Mouse (Mus musculus) megakaryocyte, embryonic 14.5 days (primary cell): ENCODE measurements around the gene 2310061I04Rik. TPM values are rescaled to one million over a fixed set of nuclear protein-coding genes. Genes with fewer than 3 reads are reported as not detected.

ENCODE experiments used
- H3K27me3 ChIP-seq: replicated peaks from 2 replicates; pipeline ENCODE3; 2012; ENCODE audit warnings: inconsistent platforms
- H3K36me3 ChIP-seq: replicated peaks from 2 replicates; pipeline ENCODE3; 2012; ENCODE audit warnings: low read length, inconsistent platforms, mixed read lengths
- H3K4me1 ChIP-seq: 2 replicates; pipeline ENCODE4 v1.6.1; 2012; ENCODE audit warnings: inconsistent platforms
- H3K4me3 ChIP-seq: replicated peaks from 2 replicates; pipeline ENCODE3; 2012; ENCODE audit warnings: moderate library complexity, mild to moderate bottlenecking, inconsistent platforms
- H3K9me3 ChIP-seq: 2 replicates; pipeline ENCODE4 v1.6.1; 2012; ENCODE audit warnings: inconsistent platforms
- FLI1 ChIP-seq: IDR thresholded peaks from 2 replicates; pipeline ENCODE4 v1.6.1; 2012; ENCODE audit warnings: low read length, inconsistent platforms, mixed read lengths
- GATA1 ChIP-seq: IDR thresholded peaks from 3 replicates; pipeline ENCODE4 v1.6.1; 2012; ENCODE audit warnings: mixed read lengths, low read length, inconsistent platforms, borderline replicate concordance
- polyA plus RNA-seq: library from polyadenylated mRNA; stranded (reverse); fragments of >175 nt; gene quantifications from 2 replicates; pipeline ENCODE4 v1.2.3, GENCODE M21; 2012; ENCODE audit warnings: low replicate concordance; ENCODE audit not compliant: insufficient read depth

The 2310061I04Rik gene
- polyA plus RNA-seq, 1 experiment = 101 TPM

- Histone ChIP-seq H3K4me1 (peaks cover 76% of the 10 kb centered on the region), H3K4me3 (peak within 1 kb of the TSS; percentile 96), H3K27me3 (peaks cover 19% of the 10 kb centered on the region), H3K9me3 (no peaks in the 10 kb centered on the region), H3K36me3 (peaks cover 31% of the 10 kb centered on the region)
- TF ChIP-seq FLI1 = no peak
- no peak for TF ChIP-seq GATA1
Measured at GRCm38 (mm10) chr17:35861198-35861857, 35.9 kb downstream of the 2310061I04Rik start, which contains the start of gene Nrm. Nrm (plus strand) TSS chr17:35861318.

GRCm38 (mm10) chr17:35860831-35861197 lies 36.4 kb downstream of the 2310061I04Rik start:
- H3K36me3 ChIP-seq = peaks cover 35% of the 10 kb centered on the region
- H3K27me3 ChIP-seq = peaks cover 19% of the 10 kb centered on the region
- H3K4me3 ChIP-seq = peak overlapping the region; percentile 96
- peaks cover 75% of the 10 kb centered on the region for H3K4me1 ChIP-seq
- no peak for TF ChIP-seq FLI1
- TF ChIP-seq GATA1 = no peak
- no peaks in the 10 kb centered on the region for H3K9me3 ChIP-seq

- Histone ChIP-seq H3K4me1 (peaks cover 72% of the 10 kb centered on the region), H3K36me3 (peaks cover 40% of the 10 kb centered on the region)
Measured at GRCm38 (mm10) chr17:35859835-35860234, 37.4 kb downstream of the 2310061I04Rik start.

GRCm38 (mm10) chr17:35859371-35859770 lies 37.9 kb downstream of the 2310061I04Rik start:
- peaks cover 72% of the 10 kb centered on the region for H3K4me1 ChIP-seq
- TF ChIP-seq GATA1 (no peak), FLI1 (no peak)

More at GRCm38 (mm10) chr17:35859835-35860234, 37.4 kb downstream of the 2310061I04Rik start:
- Histone ChIP-seq H3K27me3 (peaks cover 19% of the 10 kb centered on the region), H3K9me3 (no peaks in the 10 kb centered on the region), H3K4me3 (no peak overlapping the region)
- TF ChIP-seq FLI1 = no peak
- TF ChIP-seq GATA1 = no peak

GRCm38 (mm10) chr17:35850974-35851373 lies 46.3 kb downstream of the 2310061I04Rik start:
- Histone ChIP-seq H3K36me3 (peaks cover 89% of the 10 kb centered on the region), H3K4me3 (no peak overlapping the region), H3K9me3 (no peaks in the 10 kb centered on the region), H3K4me1 (peaks cover 48% of the 10 kb centered on the region), H3K27me3 (no peaks in the 10 kb centered on the region)
- TF ChIP-seq GATA1 (no peak), FLI1 (no peak)

More at GRCm38 (mm10) chr17:35859371-35859770, 37.9 kb downstream of the 2310061I04Rik start:
- Histone ChIP-seq H3K9me3 (no peaks in the 10 kb centered on the region), H3K4me3 (no peak overlapping the region), H3K27me3 (peaks cover 15% of the 10 kb centered on the region), H3K36me3 (peaks cover 45% of the 10 kb centered on the region)

GRCm38 (mm10) chr17:35848112-35848511 lies 49.1 kb downstream of the 2310061I04Rik start:
- no peaks in the 10 kb centered on the region for H3K27me3 ChIP-seq
- peaks cover 34% of the 10 kb centered on the region for H3K4me1 ChIP-seq
- peaks cover 85% of the 10 kb centered on the region for H3K36me3 ChIP-seq
- H3K4me3 ChIP-seq = no peak overlapping the region
- TF ChIP-seq FLI1 (no peak), GATA1 (no peak)
- H3K9me3 ChIP-seq = no peaks in the 10 kb centered on the region

GRCm38 (mm10) chr17:35843514-35843913 lies 53.7 kb downstream of the 2310061I04Rik start:
- Histone ChIP-seq H3K36me3 (peaks cover 41% of the 10 kb centered on the region), H3K27me3 (no peaks in the 10 kb centered on the region), H3K4me1 (peaks cover 45% of the 10 kb centered on the region), H3K9me3 (no peaks in the 10 kb centered on the region), H3K4me3 (no peak overlapping the region)
- TF ChIP-seq GATA1 (no peak), FLI1 (no peak)

Other genes with a start within 250 kb of the 2310061I04Rik start
- 42.1 and 49.7 TPM in 2 replicates for gene Vars2, start 229.8 kb downstream of the 2310061I04Rik start, polyA plus RNA-seq
- gene Gtf2h4, start 223.7 kb downstream of the 2310061I04Rik start, polyA plus RNA-seq = 7.8 and 10.8 TPM in 2 replicates
- gene Ddr1, start 192.8 kb downstream of the 2310061I04Rik start, polyA plus RNA-seq = not detected in 2 replicates
- gene Ier3, start 75.7 kb downstream of the 2310061I04Rik start, polyA plus RNA-seq = 62.2 and 65.8 TPM in 2 replicates
- gene Flot1, start 74.2 kb downstream of the 2310061I04Rik start, polyA plus RNA-seq = 43.6 and 163 TPM in 2 replicates
- gene Tubb5, start 59.1 kb downstream of the 2310061I04Rik start, polyA plus RNA-seq = 96.5 and 217 TPM in 2 replicates
- 1.2 and 2.3 TPM in 2 replicates for gene Mdc1, start 55.9 kb downstream of the 2310061I04Rik start, polyA plus RNA-seq
- 5.6 TPM in 1 of 2 replicates, not detected in the other for gene Nrm, start 36.1 kb downstream of the 2310061I04Rik start, polyA plus RNA-seq
- gene Ppp1r18, start 31.8 kb downstream of the 2310061I04Rik start, polyA plus RNA-seq = 153 and 168 TPM in 2 replicates
- gene Dhx16, start 17.6 kb downstream of the 2310061I04Rik start, polyA plus RNA-seq = 23.2 and 32.1 TPM in 2 replicates
- 15.4 and 23.3 TPM in 2 replicates for gene Atat1, start 12.6 kb upstream of the 2310061I04Rik start, polyA plus RNA-seq
- 5.7 TPM in 1 of 2 replicates, not detected in the other for gene Mrps18b, start 19.0 kb upstream of the 2310061I04Rik start, polyA plus RNA-seq
- 28.5 and 36.4 TPM in 2 replicates for gene Ppp1r10, start 19.0 kb upstream of the 2310061I04Rik start, polyA plus RNA-seq
- 86.0 and 161 TPM in 2 replicates for gene Abcf1, start 72.3 kb upstream of the 2310061I04Rik start, polyA plus RNA-seq
- 63.9 and 75.7 TPM in 2 replicates for gene Gnl1, start 82.4 kb upstream of the 2310061I04Rik start, polyA plus RNA-seq
- 11.4 and 13.7 TPM in 2 replicates for gene Prr3, start 82.8 kb upstream of the 2310061I04Rik start, polyA plus RNA-seq
- gene H2-T24, start 123.1 kb upstream of the 2310061I04Rik start, polyA plus RNA-seq = 3.9 TPM in 1 of 2 replicates, not detected in the other
- 13.8 and 44.0 TPM in 2 replicates for gene H2-T23, start 135.4 kb upstream of the 2310061I04Rik start, polyA plus RNA-seq
- gene H2-T22, start 145.3 kb upstream of the 2310061I04Rik start, polyA plus RNA-seq = 6.2 TPM in 1 of 2 replicates, not detected in the other
- 0.25 TPM in 1 of 2 replicates, not detected in the other for gene Gm6034, start 145.5 kb upstream of the 2310061I04Rik start, polyA plus RNA-seq
- 20.5 TPM in 1 of 2 replicates, not detected in the other for gene Gm11127, start 160.9 kb upstream of the 2310061I04Rik start, polyA plus RNA-seq
- gene Gm19684, start 224.2 kb upstream of the 2310061I04Rik start, polyA plus RNA-seq = 0.29 TPM in 1 of 2 replicates, not detected in the other
- 0.46 TPM in 1 of 2 replicates, not detected in the other for gene Gm7030, start 232.0 kb upstream of the 2310061I04Rik start, polyA plus RNA-seq